Mouse (Mus musculus) liver, embryonic 16.5 days (tissue): ENCODE data around the gene Hpdl. TPM values are rescaled to one million over a fixed set of nuclear protein-coding genes. Genes with fewer than 3 reads are reported as not detected.
A peak's percentile ranks its signal among the peaks of the same experiment; 100 is the strongest.

Experiments
- ATAC-seq: fragments of 200-750 bp; cut with Nextera tagmentation; 2 replicates; pipeline ENCODE4 v1.8.0; 2017; ENCODE audit warnings: low read depth, mild to moderate bottlenecking, moderate number of reproducible peaks, moderate library complexity
- H3K27ac ChIP-seq: fragments of 300-500 bp; sonication (generic); 2 replicates; pipeline ENCODE4 v1.5.1; 2014; ENCODE audit warnings: mild to moderate bottlenecking, low read length
- H3K27me3 ChIP-seq: fragments of 300-500 bp; sonication (generic); 2 replicates; pipeline ENCODE4 v1.6.1; 2014; ENCODE audit warnings: low read depth, low read length, mixed read lengths; ENCODE audit not compliant: control insufficient read depth, insufficient read depth
- H3K36me3 ChIP-seq: fragments of 300-500 bp; sonication (generic); 2 replicates; pipeline ENCODE4 v1.6.1; 2014; ENCODE audit warnings: mild to moderate bottlenecking; ENCODE audit not compliant: control insufficient read depth, insufficient read depth
- H3K4me1 ChIP-seq: fragments of 300-500 bp; sonication (generic); 2 replicates; pipeline ENCODE4 v1.6.1; 2014; ENCODE audit warnings: low read depth, low read length, mixed read lengths; ENCODE audit not compliant: control insufficient read depth
- H3K4me2 ChIP-seq: fragments of 300-500 bp; sonication (generic); 2 replicates; pipeline ENCODE4 v1.6.1; 2014; ENCODE audit warnings: low read depth, low read length, mixed read lengths
- H3K4me3 ChIP-seq: fragments of 300-500 bp; sonication (generic); 2 replicates; pipeline ENCODE4 v1.5.1; 2014; ENCODE audit warnings: low read depth, mild to moderate bottlenecking, low read length
- H3K9ac ChIP-seq: fragments of 300-500 bp; sonication (generic); 2 replicates; pipeline ENCODE4 v1.6.1; 2014; ENCODE audit warnings: low read depth, low read length
- H3K9me3 ChIP-seq: fragments of 300-500 bp; sonication (generic); replicated peaks from 2 replicates; pipeline ENCODE4 v1.6.1; 2016; ENCODE audit warnings: low read length; ENCODE audit not compliant: control insufficient read depth
- WGBS: fragments of 180-500 bp; shearing (Covaris S2); extraction: QIAGEN DNeasy Blood & Tissue Kit; methylation state at CpG from one replicate; pipeline ENCODE4 v1.1.7; 2014; ENCODE audit not compliant: insufficient replicate concordance; 5-methylcytosine and 5-hydroxymethylcytosine counted together
- polyA plus RNA-seq: library from polyadenylated mRNA; unstranded; fragments of >200 nt; fragmentation: Nextera tagmentation; extraction: Ambion mirVana; gene quantifications from 2 replicates; pipeline ENCODE4 v1.2.1, GENCODE M21; 2015

Hpdl gene
- polyA plus RNA-seq, 1 experiment from 2014 or later, result 0.12 TPM

GRCm38 (mm10) chr4:116817486-116817885, 4.0 kb downstream of the Hpdl start:
- no peak overlapping the region for H3K4me2 ChIP-seq
- H3K4me1 ChIP-seq, result peaks cover 7% of the 10 kb centered on the region
- ATAC-seq, result no peak
- 81% methylated on average over 6 of the region's 6 CpGs for WGBS
- no peaks in the 10 kb centered on the region for H3K36me3 ChIP-seq
- no peak overlapping the region for H3K4me3 ChIP-seq
- H3K27me3 ChIP-seq, result peaks cover 15% of the 10 kb centered on the region
- H3K9ac ChIP-seq, result no peak overlapping the region
- H3K9me3 ChIP-seq, result no peaks in the 10 kb centered on the region
- no peak overlapping the region for H3K27ac ChIP-seq

DNA sequence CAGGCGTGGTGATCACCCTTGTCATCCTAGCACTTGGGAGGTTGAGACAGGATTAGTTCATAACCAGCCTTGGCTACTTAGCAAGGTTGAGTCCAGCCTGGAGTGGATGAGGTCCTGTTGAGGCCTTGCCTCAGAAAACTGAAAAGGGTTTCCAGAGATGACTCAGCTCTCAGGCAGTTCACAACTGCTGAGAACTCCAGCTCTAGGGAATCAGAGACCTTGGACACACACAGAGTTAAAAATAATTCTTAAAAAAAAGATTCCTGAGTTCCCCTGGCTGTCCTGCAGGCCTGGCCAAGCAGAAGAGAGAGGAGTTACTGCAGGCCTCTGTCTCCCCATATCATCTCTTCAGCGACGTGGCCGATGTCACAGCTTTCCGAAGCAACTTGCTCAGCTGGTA, 6.2 kb downstream of the Hpdl start:
- H3K4me3 ChIP-seq, result no peak overlapping the region
- 85% methylated on average over 5 of the region's 5 CpGs for WGBS

DNA sequence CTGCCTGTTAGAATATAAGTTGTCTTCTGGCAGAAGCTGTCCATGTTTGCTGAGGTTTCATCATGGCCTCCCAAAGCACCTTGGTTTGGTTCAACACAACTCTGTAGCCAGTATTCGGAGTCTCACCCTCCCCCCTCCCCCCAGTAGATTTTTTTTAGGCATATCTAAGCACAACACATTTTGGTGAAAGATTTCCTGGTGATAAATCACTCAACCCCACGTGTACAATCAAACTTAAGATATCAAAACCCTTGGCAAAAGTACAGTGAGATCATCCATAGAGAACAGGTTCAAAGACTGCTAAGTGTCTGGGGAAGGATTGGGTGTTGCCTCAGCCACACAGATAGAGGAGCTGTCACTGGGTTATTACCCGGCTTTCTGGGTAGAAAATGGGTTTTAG, 10.5 kb downstream of the Hpdl start:
- no peak overlapping the region for H3K4me3 ChIP-seq
- no peak overlapping the region for H3K9ac ChIP-seq
- no peaks in the 10 kb centered on the region for H3K36me3 ChIP-seq
- H3K4me1 ChIP-seq, result peaks cover 15% of the 10 kb centered on the region
- no peak overlapping the region for H3K27ac ChIP-seq
- no peaks in the 10 kb centered on the region for H3K9me3 ChIP-seq
- ATAC-seq, result no peak
- H3K27me3 ChIP-seq, result no peaks in the 10 kb centered on the region
- WGBS, result 22% methylated on average over 3 of the region's 3 CpGs
- no peak overlapping the region for H3K4me2 ChIP-seq

More for the DNA sequence above, 6.2 kb downstream of the Hpdl start:
- no peak overlapping the region for H3K4me2 ChIP-seq
- no peaks in the 10 kb centered on the region for H3K36me3 ChIP-seq
- H3K9ac ChIP-seq, result no peak overlapping the region
- H3K4me1 ChIP-seq, result no peaks in the 10 kb centered on the region
- H3K9me3 ChIP-seq, result no peaks in the 10 kb centered on the region
- no peak overlapping the region for H3K27ac ChIP-seq
- peaks cover 5% of the 10 kb centered on the region for H3K27me3 ChIP-seq
- no peak for ATAC-seq

GRCm38 (mm10) chr4:116807197-116808129, 14.0 kb downstream of the Hpdl start, which contains the start of the genes Toe1 and Mutyh:
Gene Toe1 (minus strand): TSS chr4:116807640.
Gene Mutyh (plus strand): TSS chr4:116807723.
- Histone ChIP-seq H3K27ac (peak within 1 kb of the TSS; percentile 89), H3K27me3 (no peaks in the 10 kb centered on the region), H3K9me3 (no peaks in the 10 kb centered on the region), H3K36me3 (peaks cover 23% of the 10 kb centered on the region), H3K4me2 (peak within 1 kb of the TSS; percentile 77), H3K4me1 (peaks cover 15% of the 10 kb centered on the region), H3K4me3 (peak within 1 kb of the TSS; percentile 90), H3K9ac (peak within 1 kb of the TSS; percentile 88)
- ATAC-seq, result peak; percentile 99
- under 1% methylated on average over 58 of the region's 58 CpGs for WGBS

GRCm38 (mm10) chr4:116799901-116800300, 21.6 kb downstream of the Hpdl start:
- Histone ChIP-seq H3K9me3 (no peaks in the 10 kb centered on the region), H3K9ac (no peak overlapping the region), H3K27me3 (no peaks in the 10 kb centered on the region), H3K4me3 (no peak overlapping the region), H3K4me2 (no peak overlapping the region), H3K4me1 (no peaks in the 10 kb centered on the region), H3K27ac (no peak overlapping the region), H3K36me3 (peaks cover 20% of the 10 kb centered on the region)
- ATAC-seq, result no peak
- WGBS, result 27% methylated on average over 5 of the region's 5 CpGs

DNA sequence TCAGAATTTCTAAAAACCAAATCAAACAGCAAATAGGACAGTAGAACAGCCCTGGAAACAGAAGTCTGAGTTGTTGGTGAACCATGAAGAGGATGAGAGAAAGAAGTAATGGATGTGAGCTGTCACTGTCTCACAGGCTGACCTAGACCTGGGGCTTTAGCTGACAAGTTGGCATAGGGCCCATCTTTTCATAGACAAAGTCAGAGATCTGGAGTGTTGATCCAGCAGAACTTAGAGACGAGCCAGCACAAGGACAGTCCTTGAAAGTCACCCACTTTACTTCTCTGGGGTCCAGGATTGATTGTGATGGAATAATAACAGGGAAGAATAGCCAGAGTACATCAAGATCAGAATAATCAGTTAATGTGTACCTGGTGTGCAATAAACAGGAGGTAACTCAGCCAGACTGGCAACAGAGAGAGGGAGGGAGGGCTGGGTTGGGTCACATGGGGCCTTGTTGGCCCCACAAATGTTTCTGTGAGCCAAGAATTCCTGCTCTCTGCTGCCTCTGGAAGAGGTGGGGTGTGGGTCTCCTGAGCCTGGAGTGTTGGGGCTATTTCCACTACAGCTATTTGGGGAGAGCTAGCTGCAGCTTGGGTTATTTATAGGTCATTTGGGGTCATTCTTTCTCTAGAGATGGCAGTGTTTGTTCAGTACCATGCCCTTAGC, 24.9 kb downstream of the Hpdl start:
- no peaks in the 10 kb centered on the region for H3K27me3 ChIP-seq
- no peak overlapping the region for H3K27ac ChIP-seq
- no peak overlapping the region for H3K9ac ChIP-seq
- no peaks in the 10 kb centered on the region for H3K9me3 ChIP-seq
- WGBS, result 38% methylated on average over 1 of the region's 1 CpGs
- H3K4me3 ChIP-seq, result no peak overlapping the region
- no peak for ATAC-seq
- H3K4me2 ChIP-seq, result no peak overlapping the region
- no peaks in the 10 kb centered on the region for H3K36me3 ChIP-seq
- no peaks in the 10 kb centered on the region for H3K4me1 ChIP-seq

- 64% methylated on average over 2 of the region's 2 CpGs for whole genome bisulfite sequencing
- Histone ChIP-seq H3K4me1 (no peaks in the 10 kb centered on the region), H3K9ac (no peak overlapping the region), H3K9me3 (no peaks in the 10 kb centered on the region), H3K4me3 (no peak overlapping the region), H3K27me3 (no peaks in the 10 kb centered on the region), H3K36me3 (no peaks in the 10 kb centered on the region), H3K4me2 (no peak overlapping the region), H3K27ac (no peak overlapping the region)
- ATAC-seq, result no peak
These were observed 27.2 kb downstream of the Hpdl start for GRCm38 (mm10) chr4:116794273-116794672.

DNA sequence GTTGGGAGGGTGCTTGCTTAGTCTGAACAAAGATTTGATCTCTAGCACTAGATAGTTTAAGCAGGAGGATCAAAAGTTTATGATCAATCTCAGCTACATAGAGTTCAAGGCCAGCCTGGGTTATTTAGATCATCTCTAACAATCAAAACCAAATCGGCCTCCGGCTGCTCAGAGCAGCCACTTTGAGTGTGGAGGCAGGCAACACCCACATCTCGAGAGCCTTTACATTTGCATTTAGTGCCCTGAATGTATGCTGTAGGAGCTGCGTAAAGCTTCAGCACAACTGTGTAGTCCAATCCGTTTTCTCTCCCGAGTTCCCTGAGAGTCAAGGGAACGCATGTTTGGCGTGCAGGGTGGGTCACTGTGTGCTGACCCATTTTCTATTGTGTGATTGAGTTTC, 29.1 kb downstream of the Hpdl start:
- WGBS, result 77% methylated on average over 8 of the region's 8 CpGs
- Histone ChIP-seq H3K4me3 (no peak overlapping the region), H3K9me3 (no peaks in the 10 kb centered on the region), H3K27ac (no peak overlapping the region), H3K4me2 (no peak overlapping the region), H3K36me3 (no peaks in the 10 kb centered on the region), H3K27me3 (no peaks in the 10 kb centered on the region), H3K9ac (no peak overlapping the region), H3K4me1 (no peaks in the 10 kb centered on the region; the same call in 1 of the 2 replicates)
- no peak for ATAC-seq

DNA sequence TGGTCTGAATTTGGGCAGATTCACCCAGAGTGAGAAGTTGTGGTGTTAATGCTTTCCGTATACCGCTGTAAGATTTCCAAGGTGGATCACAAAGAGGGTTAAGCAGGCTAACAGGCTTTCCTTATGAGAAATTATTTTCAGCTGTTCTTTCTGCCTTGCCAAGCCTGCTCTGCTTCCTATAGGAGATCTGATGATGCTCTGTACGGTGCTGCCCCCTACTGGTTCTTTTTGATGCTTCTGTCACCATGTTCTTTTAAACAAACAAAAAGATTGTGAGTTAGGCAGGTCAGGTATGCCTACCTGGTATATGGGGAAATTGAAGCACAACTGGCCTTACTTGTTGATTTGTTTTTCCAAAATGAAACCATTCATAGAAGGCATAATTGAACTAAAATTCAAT, 32.6 kb downstream of the Hpdl start:
- H3K4me2 ChIP-seq, result no peak overlapping the region

More for the DNA sequence above, 32.6 kb downstream of the Hpdl start:
- no peak overlapping the region for H3K9ac ChIP-seq
- ATAC-seq, result no peak
- H3K4me1 ChIP-seq, result no peaks in the 10 kb centered on the region; the same call in 1 of the 2 replicates
- 13% methylated on average over 3 of the region's 3 CpGs for WGBS
- no peaks in the 10 kb centered on the region for H3K27me3 ChIP-seq
- no peaks in the 10 kb centered on the region for H3K36me3 ChIP-seq
- H3K9me3 ChIP-seq, result no peaks in the 10 kb centered on the region
- peak overlapping the region; percentile 41; the same call in 1 of the 2 replicates for H3K27ac ChIP-seq
- no peak overlapping the region for H3K4me3 ChIP-seq
